Mouse (Mus musculus) cerebellum, adult 9-10 months (tissue): ENCODE data around the gene Chd2.
A peak's percentile ranks its signal among the peaks of the same experiment; 100 is the strongest.

Source experiments
- DNase-seq: peaks from one replicate; pipeline ENCODE4 v3.0.0; 2022

Chd2 gene

GRCm38 (mm10) chr7:73400051-73400916, 141.3 kb downstream of the Chd2 start:
- no peak for DNase-seq

DNA sequence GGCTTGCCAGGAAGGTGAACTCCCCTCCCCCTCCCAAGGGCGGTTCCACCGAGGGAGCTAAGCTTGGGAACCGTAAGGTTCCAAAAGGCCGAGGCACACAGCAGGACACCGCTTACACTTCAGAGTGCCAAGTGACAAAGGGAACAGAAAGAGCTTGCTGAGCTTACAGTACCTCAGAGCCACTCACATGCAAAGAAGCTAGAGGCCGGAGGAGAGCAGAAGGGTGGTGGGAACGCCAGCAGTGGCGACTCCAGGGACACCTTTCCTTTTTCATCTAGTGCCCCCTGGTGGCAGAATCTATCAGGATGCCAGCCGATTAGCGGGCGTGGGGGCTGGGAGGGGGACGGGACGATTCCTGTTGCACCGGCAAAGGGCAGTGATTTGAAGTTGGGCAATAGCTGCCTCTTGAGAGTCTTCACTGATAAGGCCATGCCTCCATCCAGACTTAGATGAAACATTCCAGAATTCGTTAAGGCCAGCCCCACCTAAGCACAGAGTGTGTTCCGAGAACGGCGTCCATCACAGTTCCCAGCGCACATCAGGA, 142.1 kb downstream of the Chd2 start:
- peak; percentile 83 for DNase-seq

- no peak for DNase-seq
Measured at GRCm38 (mm10) chr7:73398806-73399442, 142.7 kb downstream of the Chd2 start.

GRCm38 (mm10) chr7:73398319-73398718, 143.3 kb downstream of the Chd2 start:
- peak; percentile 71 for DNase-seq

DNA sequence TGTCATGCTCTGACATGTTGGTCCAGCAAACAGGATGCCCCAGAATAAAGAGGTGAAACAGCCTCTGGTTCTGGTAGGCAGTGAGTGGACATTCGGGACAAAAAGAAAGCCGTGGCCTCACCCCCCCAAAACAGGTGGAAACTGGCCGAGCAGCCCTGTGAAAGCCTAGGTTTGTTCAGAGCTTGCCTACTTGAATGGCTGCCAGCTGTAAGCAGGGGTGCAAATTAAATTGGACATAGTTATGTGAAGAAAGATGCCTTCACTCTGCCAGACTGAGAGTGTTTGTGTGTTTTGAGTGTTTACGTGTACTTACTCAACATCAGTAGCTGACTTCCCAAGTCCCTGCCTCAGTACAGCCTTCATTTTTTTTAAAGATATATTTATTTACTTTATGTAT, 147.6 kb downstream of the Chd2 start:
- DNase-seq = no peak

DNA sequence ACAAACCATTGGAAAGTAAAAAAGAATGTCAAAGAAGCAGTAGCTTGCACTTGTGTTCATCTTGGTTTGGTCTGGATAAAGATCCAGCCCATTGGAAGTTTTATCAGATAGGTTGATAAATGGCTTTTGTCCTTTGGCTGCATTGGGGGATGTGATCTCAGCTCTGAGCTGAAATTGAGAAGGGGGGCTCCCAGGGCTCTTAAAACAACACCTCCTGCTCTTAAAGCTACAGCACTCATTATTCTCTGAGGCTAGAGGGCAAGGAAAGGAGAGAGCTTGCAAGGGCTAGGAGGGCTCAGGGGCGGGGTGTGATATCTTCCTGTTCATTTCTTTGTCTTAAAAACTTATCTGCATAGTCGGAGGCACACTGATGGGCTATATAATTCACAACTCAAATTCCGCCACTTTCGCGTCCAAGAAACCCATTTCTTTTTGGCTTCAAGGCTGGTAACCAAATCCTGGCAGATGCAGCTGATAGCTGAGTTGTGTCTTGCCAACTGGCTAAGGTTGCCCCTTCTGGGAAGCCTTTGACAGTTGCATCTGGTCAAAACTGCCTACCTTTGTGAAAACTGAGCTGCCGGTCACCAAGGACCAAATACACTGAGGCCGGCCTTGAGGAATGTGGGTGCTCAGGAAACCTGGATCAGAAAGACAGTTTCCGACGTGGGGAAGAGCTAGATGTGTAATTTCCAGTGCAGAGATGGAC, 148.2 kb downstream of the Chd2 start:
- DNase-seq = no peak

GRCm38 (mm10) chr7:73392359-73392758, 149.3 kb downstream of the Chd2 start:
- DNase-seq = no peak

- no peak for DNase-seq
Measured at GRCm38 (mm10) chr7:73391518-73392321, 149.9 kb downstream of the Chd2 start.

DNA sequence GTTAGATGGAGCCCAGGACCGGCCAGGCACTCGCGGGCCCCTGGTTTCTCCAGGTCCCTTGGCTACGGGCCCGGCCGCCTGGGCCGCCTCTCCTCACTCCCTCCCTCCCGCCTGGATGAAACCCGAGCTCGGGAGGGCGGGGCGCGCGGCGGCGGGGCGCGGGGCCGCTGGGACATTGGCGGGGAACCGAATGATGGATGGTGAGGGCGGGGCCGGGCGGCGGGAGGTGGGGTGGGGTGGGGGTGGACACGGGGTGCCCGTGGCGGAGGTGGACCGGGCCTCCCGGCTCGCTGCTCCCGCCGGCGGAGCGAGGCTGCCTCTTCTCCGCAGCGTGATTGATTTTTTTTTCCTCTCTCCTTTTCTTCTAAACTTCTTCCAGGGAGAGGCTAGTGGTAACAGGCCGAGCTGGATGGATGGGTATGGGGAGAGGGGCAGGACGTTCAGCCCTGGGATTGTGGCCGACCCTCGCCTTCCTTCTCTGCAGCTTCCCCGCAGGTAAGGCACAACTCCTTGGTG, 150.6 kb downstream of the Chd2 start:
- peak; percentile 81 for DNase-seq

DNA sequence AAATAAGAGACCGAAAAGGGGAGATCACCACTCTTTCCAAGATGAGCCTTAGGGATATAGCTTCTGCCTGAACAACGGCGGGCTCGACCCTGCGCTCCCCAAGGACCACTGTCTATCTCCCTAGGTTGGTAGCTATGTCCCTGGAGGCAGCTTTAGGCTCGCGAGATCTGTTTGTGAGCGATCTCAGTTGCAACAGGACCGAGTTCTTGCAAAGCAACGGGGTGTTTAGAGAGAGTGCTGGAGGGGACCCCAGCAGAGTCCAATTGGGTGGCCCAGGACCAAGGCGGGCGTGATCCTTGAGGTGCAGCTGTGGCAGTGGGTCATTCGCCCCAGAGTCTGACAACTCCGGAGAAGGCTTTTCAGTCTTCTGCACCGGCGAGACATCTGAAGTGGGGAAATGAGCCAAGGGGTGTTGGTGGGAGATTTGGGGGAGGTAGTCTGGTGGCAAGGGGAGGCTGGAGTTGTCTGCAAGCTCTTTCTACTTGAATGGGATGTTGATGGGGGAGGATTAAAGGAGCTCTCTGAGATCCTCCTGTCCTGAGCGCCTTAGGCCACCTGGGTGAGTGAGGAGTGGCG, 151.1 kb downstream of the Chd2 start:
- no peak for DNase-seq

DNA sequence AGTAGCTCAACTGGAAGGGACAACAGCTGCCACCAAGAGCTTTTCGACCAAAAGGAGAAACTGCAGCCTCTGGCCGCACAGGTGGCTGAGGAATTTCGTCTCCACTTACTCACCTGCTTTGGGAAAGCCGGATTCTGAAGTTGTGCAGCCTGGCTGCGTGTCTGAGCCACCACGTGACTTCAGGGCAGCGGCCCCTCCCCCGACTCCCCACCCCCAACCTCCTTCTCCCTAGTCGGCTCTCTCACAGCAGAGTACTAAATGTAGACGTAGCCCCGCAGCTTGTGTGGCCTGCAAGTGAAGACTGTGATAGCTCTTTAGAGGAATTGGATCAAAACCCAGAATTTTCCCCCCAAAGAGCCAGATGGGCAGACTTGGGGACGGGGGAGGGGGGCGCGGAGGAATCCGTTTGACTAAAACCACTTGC, 151.7 kb downstream of the Chd2 start:
- DNase-seq = no peak

GRCm38 (mm10) chr7:73389419-73389818, 152.2 kb downstream of the Chd2 start:
- DNase-seq = no peak

DNA sequence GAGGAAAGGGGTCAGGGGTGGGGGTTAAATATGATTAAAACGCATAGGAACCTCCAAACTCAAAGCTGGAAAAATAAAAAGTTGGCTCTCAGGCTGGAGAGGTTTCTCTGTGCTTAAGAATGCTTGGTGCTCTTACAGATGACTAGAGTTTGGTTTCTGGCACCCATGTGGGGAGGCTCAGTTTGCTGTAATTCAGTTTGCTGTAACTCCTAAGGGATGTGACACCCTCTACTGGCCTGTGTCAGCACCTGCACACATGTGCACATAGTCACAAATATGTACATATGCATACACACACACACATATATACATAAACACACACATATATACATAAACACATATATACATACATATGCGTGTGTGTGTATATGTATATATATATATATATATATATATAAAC, 152.8 kb downstream of the Chd2 start:
- no peak for DNase-seq

DNA sequence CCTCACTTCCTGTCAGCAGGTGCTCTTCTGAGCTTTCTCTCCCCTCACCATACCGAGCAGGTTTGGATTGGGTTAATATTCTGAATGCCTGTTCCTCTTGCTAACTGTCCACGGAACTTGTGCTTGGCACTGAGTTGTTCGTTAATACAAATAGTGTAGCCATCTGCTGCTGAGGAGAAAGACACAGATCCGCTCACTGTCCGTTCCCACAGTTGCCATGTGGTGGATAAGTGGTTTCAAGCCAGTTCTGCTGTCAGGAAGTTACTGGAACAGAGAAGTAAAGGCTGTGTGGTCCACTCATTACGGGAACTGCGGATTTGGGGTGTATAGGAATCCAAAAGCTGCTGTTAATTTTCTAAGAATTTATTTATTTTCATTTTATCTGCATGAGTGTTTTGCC, 158.8 kb downstream of the Chd2 start:
- DNase-seq = no peak

DNA sequence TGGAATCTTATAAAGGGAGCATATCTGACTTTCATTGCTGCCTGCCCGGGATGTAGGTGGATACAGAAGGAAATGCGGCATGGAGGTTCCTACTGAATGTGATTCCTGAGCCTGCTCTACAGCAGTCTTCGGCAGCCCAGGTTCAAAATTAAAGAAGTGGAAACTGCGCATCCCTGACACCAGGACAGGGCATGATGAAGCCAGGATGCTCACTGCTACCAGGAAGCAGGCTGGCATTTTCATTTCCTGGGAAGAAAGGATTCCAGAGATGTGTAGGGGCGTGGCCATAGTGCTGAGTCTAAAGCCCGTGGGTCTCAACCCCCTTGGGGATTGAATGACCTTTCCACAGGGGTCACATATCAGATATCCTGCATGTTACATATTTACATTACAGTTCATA, 163.6 kb downstream of the Chd2 start:
- DNase-seq = no peak

GRCm38 (mm10) chr7:73377307-73377706, 164.3 kb downstream of the Chd2 start:
- DNase-seq = no peak
